ENCODE assay signal across 8 mouse cellular contexts in genomic region chr3:89392871-89393311, GRCm38 (mm10). TPM values are rescaled to one million over a fixed set of nuclear protein-coding genes. Genes with fewer than 3 reads are reported as not detected.
DNase-seq lines count a peak whose midpoint lies in the region; ATAC-seq lines count a peak whose summit lies in the region.

No protein-coding gene starts in this region.

- H3K4me1 ChIP-seq in heart, embryonic 16.5 days (ENCODE audit: control insufficient read depth, insufficient read depth, low read length), result peaks cover 28% of the 10 kb centered on the region
- H3K4me1 ChIP-seq in midbrain, embryonic 14.5 days (ENCODE audit: control insufficient read depth, insufficient read depth, low read length), result peaks cover 45% of the 10 kb centered on the region

- H3K27ac ChIP-seq in heart, embryonic 16.5 days (ENCODE audit: low read length), result peak overlapping the region; percentile 73
- no peak overlapping the region for H3K27ac ChIP-seq in midbrain, embryonic 14.5 days (replicated peaks; ENCODE audit: low read depth, low read length)

- H3K9ac ChIP-seq in heart, embryonic 16.5 days (ENCODE audit: low read length), result peak overlapping the region; percentile 88
- H3K9ac ChIP-seq in midbrain, embryonic 14.5 days (replicated peaks; ENCODE audit: low read length), result no peak overlapping the region

- peak; percentile 55 for DNase-seq in urinary bladder, adult 2 months (ENCODE audit: low spot score)
- DNase-seq in urinary bladder, postnatal 10 days (ENCODE audit: low spot score), result no peak
- peak; percentile 34 to 56 for DNase-seq in cerebellum, postnatal 36 days
- DNase-seq in kidney, postnatal 4 days, result peak; percentile 50 to 65
- no peak for DNase-seq in midbrain, embryonic 14.5 days
- no peak for DNase-seq in frontal cortex, postnatal 10 days (ENCODE audit: low spot score in 2 of 2)

- H3K9me3 ChIP-seq in heart, embryonic 16.5 days (replicated peaks; ENCODE audit: control insufficient read depth, low read length), result no peaks in the 10 kb centered on the region
- H3K9me3 ChIP-seq in midbrain, embryonic 14.5 days (ENCODE audit: control insufficient read depth, low read length), result no peaks in the 10 kb centered on the region

- WGBS in heart, embryonic 16.5 days, result under 1% methylated on average over 22 of the region's 24 CpGs
- WGBS in midbrain, embryonic 14.5 days, result under 1% methylated on average over 22 of the region's 24 CpGs

- H3K4me2 ChIP-seq in heart, embryonic 16.5 days (ENCODE audit: low read depth, low read length), result peak overlapping the region; percentile 90
- peak overlapping the region; percentile 100 for H3K4me2 ChIP-seq in midbrain, embryonic 14.5 days (ENCODE audit: low read length)

- ATAC-seq in heart, embryonic 16.5 days (replicated peaks; ENCODE audit: extremely low read depth, insufficient read depth, low FRiP score), result no peak
- no peak for ATAC-seq in midbrain, embryonic 14.5 days (ENCODE audit: low FRiP score, low TSS enrichment)
- no peak for ATAC-seq in megakaryocyte-erythroid progenitor cell, adult 5-6 weeks (replicated peaks; ENCODE audit: low FRiP score, low TSS enrichment, poor library complexity, severe bottlenecking)

- no peaks in the 10 kb centered on the region for H3K27me3 ChIP-seq in heart, embryonic 16.5 days (ENCODE audit: control insufficient read depth, insufficient read depth, low read length)
- H3K27me3 ChIP-seq in midbrain, embryonic 14.5 days (ENCODE audit: control insufficient read depth, insufficient read depth, low read length), result peaks cover 15% of the 10 kb centered on the region; the same call in 1 of the 2 replicates

- peak overlapping the region; percentile 77 for H3K4me3 ChIP-seq in heart, embryonic 16.5 days (ENCODE audit: low read length)
- H3K4me3 ChIP-seq in midbrain, embryonic 14.5 days (replicated peaks; ENCODE audit: low read depth, low read length), result peak overlapping the region; percentile 50

- no peaks in the 10 kb centered on the region for H3K36me3 ChIP-seq in heart, embryonic 16.5 days (ENCODE audit: control insufficient read depth, insufficient read depth)
- H3K36me3 ChIP-seq in midbrain, embryonic 14.5 days (ENCODE audit: control insufficient read depth, insufficient read depth, low read length), result no peaks in the 10 kb centered on the region

RNA-seq across cellular contexts. Expression of gene Zbtb7b, which starts 1.7 kb away (rescaled TPM):
- 36.4 and 39.5 TPM in 2 replicates for polyA plus RNA-seq in urinary bladder, adult 2 months (2012; rRNA removed)
- polyA plus RNA-seq in heart, embryonic 16.5 days (2015; fragmentation: Nextera tagmentation; extraction: Ambion mirVana), result 1.7 and 2.6 TPM in 2 replicates
- 0.42 and 0.47 TPM in 2 replicates for polyA plus RNA-seq in midbrain, embryonic 14.5 days (2014; fragmentation: Nextera tagmentation; extraction: Ambion mirVana)
- total RNA-seq in megakaryocyte-erythroid progenitor cell, adult 5-6 weeks (2014; fragmentation: Nextera tagmentation), result 5.0 and 6.6 TPM in 2 replicates
- 7.3 and 11.5 TPM in 2 replicates for total RNA-seq in megakaryocyte-erythroid progenitor cell, adult 5-6 weeks (2017)

RNA-seq across cellular contexts. Expression of gene Lenep, which starts 9.7 kb away (rescaled TPM):
- polyA plus RNA-seq in urinary bladder, adult 2 months (2012; rRNA removed), result 1.2 and 1.5 TPM in 2 replicates
- polyA plus RNA-seq in heart, embryonic 16.5 days (2015; fragmentation: Nextera tagmentation; extraction: Ambion mirVana), result 1.7 TPM in 1 of 2 replicates, not detected in the other
- polyA plus RNA-seq in midbrain, embryonic 14.5 days (2014; fragmentation: Nextera tagmentation; extraction: Ambion mirVana), result 0.53 TPM in 1 of 2 replicates, not detected in the other
- 3.5 and 3.6 TPM in 2 replicates for total RNA-seq in megakaryocyte-erythroid progenitor cell, adult 5-6 weeks (2014; fragmentation: Nextera tagmentation)
- not detected in 2 replicates for total RNA-seq in megakaryocyte-erythroid progenitor cell, adult 5-6 weeks (2017)

RNA-seq across cellular contexts. Expression of gene Flad1, which starts 18.8 kb away (rescaled TPM):
- polyA plus RNA-seq in urinary bladder, adult 2 months (2012; rRNA removed), result 30.8 and 34.6 TPM in 2 replicates
- polyA plus RNA-seq in heart, embryonic 16.5 days (2015; fragmentation: Nextera tagmentation; extraction: Ambion mirVana), result 38.8 and 41.0 TPM in 2 replicates
- polyA plus RNA-seq in midbrain, embryonic 14.5 days (2014; fragmentation: Nextera tagmentation; extraction: Ambion mirVana), result 34.8 and 34.9 TPM in 2 replicates
- total RNA-seq in megakaryocyte-erythroid progenitor cell, adult 5-6 weeks (2014; fragmentation: Nextera tagmentation), result 24.8 and 27.7 TPM in 2 replicates
- 10.7 and 12.6 TPM in 2 replicates for total RNA-seq in megakaryocyte-erythroid progenitor cell, adult 5-6 weeks (2017)

RNA-seq across cellular contexts. Expression of gene Cks1b, which starts 25.3 kb away (rescaled TPM):
- polyA plus RNA-seq in urinary bladder, adult 2 months (2012; rRNA removed), result 21.7 and 29.6 TPM in 2 replicates
- 288 and 304 TPM in 2 replicates for polyA plus RNA-seq in heart, embryonic 16.5 days (2015; fragmentation: Nextera tagmentation; extraction: Ambion mirVana)
- polyA plus RNA-seq in midbrain, embryonic 14.5 days (2014; fragmentation: Nextera tagmentation; extraction: Ambion mirVana), result 103 and 115 TPM in 2 replicates
- 185 and 237 TPM in 2 replicates for total RNA-seq in megakaryocyte-erythroid progenitor cell, adult 5-6 weeks (2014; fragmentation: Nextera tagmentation)
- total RNA-seq in megakaryocyte-erythroid progenitor cell, adult 5-6 weeks (2017), result 127 and 184 TPM in 2 replicates

RNA-seq across cellular contexts. Expression of gene Shc1, which starts 25.4 kb away (rescaled TPM):
- polyA plus RNA-seq in urinary bladder, adult 2 months (2012; rRNA removed), result 85.7 and 87.7 TPM in 2 replicates
- 67.7 and 72.3 TPM in 2 replicates for polyA plus RNA-seq in heart, embryonic 16.5 days (2015; fragmentation: Nextera tagmentation; extraction: Ambion mirVana)
- polyA plus RNA-seq in midbrain, embryonic 14.5 days (2014; fragmentation: Nextera tagmentation; extraction: Ambion mirVana), result 5.9 and 10.2 TPM in 2 replicates
- total RNA-seq in megakaryocyte-erythroid progenitor cell, adult 5-6 weeks (2014; fragmentation: Nextera tagmentation), result 95.9 and 113 TPM in 2 replicates
- 40.2 and 68.5 TPM in 2 replicates for total RNA-seq in megakaryocyte-erythroid progenitor cell, adult 5-6 weeks (2017)

Comparison
In these comparisons a context has a peak if more than half of its experiments do, and no peak if none do; other contexts are left out.
1. DNase-seq: peak in urinary bladder, adult 2 months (single experiment), cerebellum, postnatal 36 days (2 of 2) and kidney, postnatal 4 days (2 of 2); none in urinary bladder, postnatal 10 days (single experiment), midbrain, embryonic 14.5 days (single experiment) and frontal cortex, postnatal 10 days (0 of 2).
2. RNA of gene Zbtb7b, which starts 1.7 kb away (polyA plus RNA-seq): 36.4 to 39.5 TPM in urinary bladder, adult 2 months; 1.7 to 2.6 TPM in heart, embryonic 16.5 days and 0.42 to 0.47 TPM in midbrain, embryonic 14.5 days; every median in the first group is over 10 times any median in the second.